Comparison of ENCODE assay signal across 8 mouse cellular contexts in genomic region chr2:25581294-25581864, GRCm38 (mm10). TPM values are rescaled to one million over a fixed set of nuclear protein-coding genes. Genes with fewer than 3 reads are reported as not detected.
A peak's percentile ranks its signal among the peaks of the same experiment; 100 is the strongest.
DNase-seq lines count a peak whose midpoint lies in the region; ATAC-seq and TF ChIP-seq lines count a peak whose summit lies in the region.

Gene Ajm1, minus strand, starts transcription at chr2:25581757.

- H3K36me3 ChIP-seq in hindbrain, embryonic 16.5 days (ENCODE audit: control insufficient read depth, insufficient read depth, low read length) = peaks cover 29% of the 10 kb centered on the region
- peaks cover 39% of the 10 kb centered on the region for H3K36me3 ChIP-seq in megakaryocyte, embryonic 14.5 days (replicated peaks; ENCODE audit: low read length)

- TF ChIP-seq CTCF in cerebellum, adult 2 months (IDR thresholded peaks at IDR 0.05; ENCODE audit: borderline replicate concordance, insufficient read depth, low read depth, low read length) = peak; percentile 79

- peak; percentile 62 for DNase-seq in gastrocnemius, adult 18-20 months (ENCODE audit: low spot score)
- DNase-seq in gastrocnemius, postnatal 36 days = no peak
- peak; percentile 88 to 92 for DNase-seq in cerebellum, adult 2 months
- peak; percentile 81 for DNase-seq in forelimb bud, embryonic 11.5 days (ENCODE audit: low read depth, low spot score)
- DNase-seq in left cerebral cortex, postnatal 14 days (ENCODE audit: low spot score in 2 of 2) = peak; percentile 80 to 93
- DNase-seq in right cerebral cortex, postnatal 25 days = peak; percentile 80

- WGBS in cerebellum, adult 2 months = under 1% methylated on average over 19 of the region's 19 CpGs
- 4% methylated on average over 19 of the region's 19 CpGs for WGBS in hindbrain, embryonic 16.5 days

- peak within 1 kb of the TSS; percentile 70 for H3K4me3 ChIP-seq in cerebellum, adult 2 months (replicated peaks; ENCODE audit: insufficient read depth, low read depth, low read length)
- peak within 1 kb of the TSS; percentile 59 for H3K4me3 ChIP-seq in hindbrain, embryonic 16.5 days (ENCODE audit: low read length)
- peak within 1 kb of the TSS; percentile 90 for H3K4me3 ChIP-seq in megakaryocyte, embryonic 14.5 days (replicated peaks)

- no peaks in the 10 kb centered on the region for H3K27me3 ChIP-seq in cerebellum, adult 2 months (ENCODE audit: control insufficient read depth, insufficient read depth, low read length)
- H3K27me3 ChIP-seq in hindbrain, embryonic 16.5 days (replicated peaks; ENCODE audit: control insufficient read depth, insufficient read depth, low read length) = peaks cover 44% of the 10 kb centered on the region
- peaks cover 50% of the 10 kb centered on the region for H3K27me3 ChIP-seq in megakaryocyte, embryonic 14.5 days (replicated peaks)

- ATAC-seq in hindbrain, embryonic 16.5 days = peak; percentile 79

- peak within 1 kb of the TSS; percentile 75 for H3K9ac ChIP-seq in hindbrain, embryonic 16.5 days (ENCODE audit: low read depth, low read length)

- peak within 1 kb of the TSS; percentile 83 for H3K4me2 ChIP-seq in hindbrain, embryonic 16.5 days (ENCODE audit: low read length)

- TF ChIP-seq POLR2A in cerebellum, adult 2 months (IDR thresholded peaks at IDR 0.05; ENCODE audit: borderline replicate concordance, insufficient read depth, low read length) = 0 out of 2 replicates have a peak, but pooled peaks have one; percentile 7

- peaks cover 67% of the 10 kb centered on the region for H3K4me1 ChIP-seq in cerebellum, adult 2 months (ENCODE audit: control insufficient read depth, insufficient read depth, low read length)
- peaks cover 46% of the 10 kb centered on the region for H3K4me1 ChIP-seq in hindbrain, embryonic 16.5 days (ENCODE audit: control insufficient read depth, insufficient read depth, low read depth, low read length)
- H3K4me1 ChIP-seq in megakaryocyte, embryonic 14.5 days = peaks cover 59% of the 10 kb centered on the region

- peaks cover 3% of the 10 kb centered on the region; the same call in 1 of the 2 replicates for H3K9me3 ChIP-seq in hindbrain, embryonic 16.5 days (ENCODE audit: control insufficient read depth, low read length)
- peaks cover 36% of the 10 kb centered on the region for H3K9me3 ChIP-seq in megakaryocyte, embryonic 14.5 days

- H3K27ac ChIP-seq in cerebellum, adult 2 months (ENCODE audit: insufficient read depth, low read length) = peak within 1 kb of the TSS; percentile 96
- peak within 1 kb of the TSS; percentile 54 for H3K27ac ChIP-seq in hindbrain, embryonic 16.5 days (ENCODE audit: low read depth, low read length)

- intact Hi-C loops in gastrocnemius, postnatal 36 days (cut with DNase I) = no loop called here
- intact Hi-C loops in left cerebral cortex, postnatal 14 days (cut with DNase I) = no loop called here

RNA-seq across cellular contexts. Expression of gene Ajm1, which starts in this region (rescaled TPM):
- not detected for total RNA-seq in gastrocnemius, adult 18-20 months (2021)
- total RNA-seq in gastrocnemius, postnatal 36 days (2021) = not detected
- 257 and 312 TPM in 2 replicates for polyA plus RNA-seq in cerebellum, adult 2 months (2012; rRNA removed)
- 12.0 and 15.1 TPM in 2 replicates for polyA plus RNA-seq in hindbrain, embryonic 16.5 days (2015; fragmentation: Nextera tagmentation; extraction: Ambion mirVana)
- total RNA-seq in left cerebral cortex, postnatal 14 days (2021) = 100 to 1,000 TPM; 123 to 129 TPM
- 0.44 and 0.85 TPM in 2 replicates for polyA plus RNA-seq in megakaryocyte, embryonic 14.5 days (2012; ENCODE audit: insufficient read depth, low replicate concordance)

Comparison
In these comparisons a context has a peak if more than half of its experiments do, and no peak if none do; other contexts are left out.
1. RNA of gene Ajm1 (total RNA-seq): 123 to 129 TPM in left cerebral cortex, postnatal 14 days; not detected in gastrocnemius, postnatal 36 days and not detected in gastrocnemius, adult 18-20 months; every median in the first group is over 10 times any median in the second.
2. RNA of gene Ajm1 (polyA plus RNA-seq): 257 to 312 TPM in cerebellum, adult 2 months; 12.0 to 15.1 TPM in hindbrain, embryonic 16.5 days and 0.44 to 0.85 TPM in megakaryocyte, embryonic 14.5 days; every median in the first group is over 10 times any median in the second.
3. Peak in DNase-seq in gastrocnemius, adult 18-20 months; RNA of the gene not detected or under 1 TPM.
4. DNase-seq: peak in cerebellum, adult 2 months (2 of 2), forelimb bud, embryonic 11.5 days (single experiment), left cerebral cortex, postnatal 14 days (2 of 2) and right cerebral cortex, postnatal 25 days (single experiment); none in gastrocnemius, postnatal 36 days (0 of 2).
5. Peak in every context shown above with its lines, with median percentiles within 50 percentile points of each other: H3K4me3 ChIP-seq.